Mouse (Mus musculus): ENCODE results near the gene Il9.

- TF ChIP-seq CTCF (IDR thresholded peaks at IDR 0.05; ENCODE audit: low read depth, low read length) = no peak
- no peak for TF ChIP-seq POLR2A (IDR thresholded peaks at IDR 0.05; ENCODE audit: extremely low read depth, insufficient read depth, low read length)
Observed at GRCm38 (mm10) chr13:56471951-56472350, 10.1 kb downstream of the Il9 start.

Measured in liver, adult 2 months (tissue).